Mouse (Mus musculus) lung, postnatal 0 days (tissue): ENCODE data around the gene Rpl13a. TPM values are rescaled to one million over a fixed set of nuclear protein-coding genes. Genes with fewer than 3 reads are reported as not detected.
"Not testable (repeated sequence)": the region's sequence is repeated elsewhere in the genome, so short reads cannot be mapped to it uniquely, and the experiment has no call there.

Experiments
- ATAC-seq: fragments of 200-750 bp; cut with Nextera tagmentation; 2 replicates; pipeline ENCODE4 v1.8.0; 2017; ENCODE audit warnings: moderate library complexity
- DNase-seq: peaks from one replicate; pipeline ENCODE4 v3.0.0-alpha.2; 2016; ENCODE audit warnings: low spot score
- H3K27ac ChIP-seq: fragments of 300-500 bp; sonication (generic); 2 replicates; pipeline ENCODE4 v1.5.1; 2014; ENCODE audit warnings: antibody characterized with exemption, mild to moderate bottlenecking, low read length, mixed read lengths
- H3K27me3 ChIP-seq: fragments of 300-500 bp; sonication (generic); replicated peaks from 2 replicates; pipeline ENCODE4 v1.6.1; 2014; ENCODE audit warnings: low read length, mixed read lengths; ENCODE audit not compliant: insufficient read depth
- H3K36me3 ChIP-seq: fragments of 300-500 bp; sonication (generic); 2 replicates; pipeline ENCODE4 v1.6.1; 2014; ENCODE audit warnings: low read length, mixed read lengths; ENCODE audit not compliant: insufficient read depth
- H3K4me1 ChIP-seq: fragments of 300-500 bp; sonication (generic); 2 replicates; pipeline ENCODE4 v1.6.1; 2014; ENCODE audit warnings: antibody characterized with exemption, low read depth, low read length, mixed read lengths; ENCODE audit not compliant: insufficient read depth
- H3K4me2 ChIP-seq: fragments of 300-500 bp; sonication (generic); replicated peaks from 2 replicates; pipeline ENCODE4 v1.6.1; 2014; ENCODE audit warnings: low read depth, mild to moderate bottlenecking, low read length, moderate library complexity, mixed read lengths
- H3K4me3 ChIP-seq: fragments of 300-500 bp; sonication (generic); 2 replicates; pipeline ENCODE4 v1.5.1; 2014; ENCODE audit warnings: low read depth, low read length
- H3K9ac ChIP-seq: fragments of 300-500 bp; sonication (generic); replicated peaks from 2 replicates; pipeline ENCODE4 v1.6.1; 2014; ENCODE audit warnings: low read depth, mild to moderate bottlenecking
- H3K9me3 ChIP-seq: fragments of 300-500 bp; sonication (generic); 2 replicates; pipeline ENCODE4 v1.6.1; 2016; ENCODE audit warnings: low read length, mixed read lengths
- CTCF ChIP-seq: IDR thresholded peaks from 2 replicates; pipeline ENCODE4 v1.5.1; 2016; ENCODE audit warnings: antibody characterized with exemption, mild to moderate bottlenecking
- EP300 ChIP-seq: IDR thresholded peaks from 2 replicates; pipeline ENCODE4 v1.6.1; 2016; ENCODE audit warnings: antibody characterized with exemption, mild to moderate bottlenecking, control low read depth
- WGBS: fragments of 180-500 bp; shearing (Covaris S2); extraction: QIAGEN DNeasy Blood & Tissue Kit; methylation state at CpG from one replicate; pipeline ENCODE4 v1.1.7; 2014; 5-methylcytosine and 5-hydroxymethylcytosine counted together
- polyA plus RNA-seq: library from polyadenylated mRNA; unstranded; fragments of >200 nt; fragmentation: Nextera tagmentation; extraction: Ambion mirVana; gene quantifications from 2 replicates; pipeline ENCODE4 v1.2.1, GENCODE M21; 2015

Rpl13a gene
- 1,107 and 1,148 TPM in 2 replicates for polyA plus RNA-seq

DNA sequence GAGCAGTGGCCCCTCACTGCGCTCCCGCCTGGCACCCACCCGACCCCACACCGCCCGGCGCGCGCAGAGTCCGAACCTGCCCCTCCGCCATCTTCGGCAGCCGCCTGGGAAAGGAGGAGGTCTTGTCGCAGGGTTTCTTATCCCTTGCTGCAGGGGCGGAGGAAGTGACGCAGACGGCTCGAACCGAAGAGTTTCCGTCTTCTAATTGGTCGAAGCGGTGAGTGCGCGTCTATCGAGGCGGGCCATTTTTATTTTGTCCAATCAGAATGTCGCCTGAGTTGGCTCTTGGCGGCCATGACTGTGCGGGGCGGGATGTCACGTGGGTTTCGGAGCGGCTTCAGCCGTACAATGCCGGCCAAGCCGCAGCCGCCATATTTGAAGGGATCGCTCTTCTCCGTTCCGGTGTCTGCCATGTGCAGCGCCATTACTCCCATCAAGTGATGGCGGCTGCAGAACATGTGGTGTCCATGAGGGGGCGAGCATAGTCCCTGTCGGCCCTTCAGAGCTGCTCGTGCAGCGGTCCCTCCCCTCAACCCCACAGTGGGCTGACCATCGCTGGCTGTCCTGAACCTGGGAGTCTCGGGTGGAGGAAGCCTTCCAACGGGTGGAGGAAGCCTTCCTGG lies at the start of gene Rpl13a:
Gene Rpl13a (minus strand): TSS at position 138 of the 623 bp plus-strand sequence.
- DNase-seq: peak; percentile 99
- TF ChIP-seq EP300: peak; percentile 57
- peak; percentile 92 for TF ChIP-seq CTCF
- WGBS: under 1% methylated on average over 48 of the region's 48 CpGs
- H3K4me1 ChIP-seq: peaks cover 8% of the 10 kb centered on the region; the same call in 1 of the 2 replicates
- peak within 1 kb of the TSS; percentile 92 for H3K9ac ChIP-seq
- H3K9me3 ChIP-seq: no peaks in the 10 kb centered on the region
- peak within 1 kb of the TSS; percentile 77 for H3K27ac ChIP-seq
- peak; percentile 92 for ATAC-seq
- 0 out of 2 replicates have a peak, but pooled peaks cover 17% of the 10 kb centered on the region for H3K36me3 ChIP-seq
- H3K4me2 ChIP-seq: peak within 1 kb of the TSS; percentile 71
- no peaks in the 10 kb centered on the region for H3K27me3 ChIP-seq
- peak within 1 kb of the TSS; percentile 81 for H3K4me3 ChIP-seq

- H3K4me3 ChIP-seq: 0 out of 2 replicates have a peak overlapping the region, but pooled peaks have one; percentile 2
- 3% methylated on average over 27 of the region's 31 CpGs for WGBS
These were observed 47.8 kb upstream of the Rpl13a start for GRCm38 (mm10) chr7:45176356-45176755.

DNA sequence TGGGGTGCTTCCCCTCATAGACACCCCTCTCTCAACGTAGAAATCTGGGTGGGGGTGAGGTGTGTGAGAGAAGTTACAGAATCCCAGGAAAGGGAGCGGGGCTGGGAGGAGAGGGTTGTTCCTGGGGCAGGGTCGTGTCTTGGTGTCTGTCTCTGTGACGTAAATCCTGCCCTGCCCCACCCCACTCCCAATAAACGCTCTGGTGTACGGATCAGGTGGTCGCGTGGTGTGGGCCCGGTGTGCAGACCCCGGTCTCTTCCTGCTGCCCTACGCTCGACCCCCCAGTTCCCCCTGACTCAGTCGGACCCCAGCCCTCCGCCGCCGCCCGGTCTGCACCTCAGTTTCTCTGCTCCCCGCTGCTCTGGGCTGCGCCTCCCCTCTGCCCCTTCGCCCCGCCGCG lies 47.4 kb upstream of the Rpl13a start:
- no peaks in the 10 kb centered on the region for H3K36me3 ChIP-seq
- H3K9me3 ChIP-seq: no peaks in the 10 kb centered on the region
- no peak for ATAC-seq
- H3K4me1 ChIP-seq: no peaks in the 10 kb centered on the region
- no peak for DNase-seq
- no peak overlapping the region for H3K9ac ChIP-seq
- H3K4me2 ChIP-seq: no peak overlapping the region
- no peak for TF ChIP-seq EP300
- TF ChIP-seq CTCF: no peak
- no peak overlapping the region for H3K27ac ChIP-seq
- peaks cover 58% of the 10 kb centered on the region for H3K27me3 ChIP-seq
- 0 out of 2 replicates have a peak overlapping the region, but pooled peaks have one; percentile 2 for H3K4me3 ChIP-seq
- 5% methylated on average over 22 of the region's 23 CpGs for WGBS

More at GRCm38 (mm10) chr7:45176356-45176755, 47.8 kb upstream of the Rpl13a start:
- Histone ChIP-seq H3K4me1 (no peaks in the 10 kb centered on the region), H3K36me3 (no peaks in the 10 kb centered on the region), H3K4me2 (no peak overlapping the region), H3K9me3 (no peaks in the 10 kb centered on the region), H3K9ac (no peak overlapping the region), H3K27ac (no peak overlapping the region), H3K27me3 (peaks cover 63% of the 10 kb centered on the region)
- TF ChIP-seq CTCF: no peak
- TF ChIP-seq EP300: no peak
- ATAC-seq (no peak), DNase-seq (no peak)

GRCm38 (mm10) chr7:45175398-45175797 lies 46.8 kb upstream of the Rpl13a start:
- H3K9ac ChIP-seq: no peak overlapping the region
- no peaks in the 10 kb centered on the region for H3K4me1 ChIP-seq
- H3K4me2 ChIP-seq: no peak overlapping the region
- H3K4me3 ChIP-seq: no peak overlapping the region
- no peak for TF ChIP-seq CTCF
- no peak for TF ChIP-seq EP300
- H3K27ac ChIP-seq: no peak overlapping the region
- peaks cover 55% of the 10 kb centered on the region for H3K27me3 ChIP-seq
- no peak for DNase-seq
- WGBS: 4% methylated on average over 13 of the region's 13 CpGs
- no peaks in the 10 kb centered on the region for H3K36me3 ChIP-seq
- no peaks in the 10 kb centered on the region; the same call in 1 of the 2 replicates for H3K9me3 ChIP-seq
- no peak for ATAC-seq

DNA sequence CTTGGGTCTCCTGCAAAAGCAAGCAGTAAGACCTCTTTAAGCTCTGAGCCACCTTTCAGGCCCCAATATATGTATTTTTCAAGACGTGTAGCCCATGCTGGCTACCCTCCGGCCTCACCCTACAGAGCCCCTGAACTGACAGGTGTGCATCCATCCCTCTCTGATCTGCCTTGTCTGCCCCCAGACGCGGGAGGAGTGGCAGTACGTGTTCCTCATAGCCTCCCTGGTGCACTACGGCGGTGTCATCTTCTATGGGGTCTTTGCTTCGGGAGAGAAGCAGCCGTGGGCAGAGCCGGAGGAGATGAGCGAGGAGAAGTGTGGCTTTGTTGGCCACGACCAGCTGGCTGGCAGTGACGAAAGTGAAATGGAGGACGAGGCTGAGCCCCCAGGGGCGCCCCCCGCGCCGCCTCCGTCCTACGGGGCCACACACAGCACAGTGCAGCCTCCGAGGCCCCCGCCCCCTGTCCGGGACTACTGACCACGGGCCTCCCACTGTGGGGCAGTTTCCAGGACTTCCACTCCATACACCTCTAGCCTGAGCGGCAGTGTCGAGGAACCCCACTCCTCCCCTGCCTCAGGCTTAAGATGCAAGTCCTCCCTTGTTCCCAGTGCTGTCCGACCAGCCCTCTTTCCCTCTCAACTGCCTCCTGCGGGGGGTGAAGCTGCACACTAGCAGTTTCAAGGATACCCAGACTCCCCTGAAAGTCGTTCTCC lies 46.2 kb upstream of the Rpl13a start:
- peaks cover 55% of the 10 kb centered on the region for H3K27me3 ChIP-seq
- 6% methylated on average over 26 of the region's 29 CpGs for WGBS
- no peak overlapping the region for H3K9ac ChIP-seq
- no peak for TF ChIP-seq CTCF
- no peak for TF ChIP-seq EP300
- no peaks in the 10 kb centered on the region; the same call in 1 of the 2 replicates for H3K9me3 ChIP-seq
- H3K4me3 ChIP-seq: no peak overlapping the region
- DNase-seq (no peak), ATAC-seq (peak; percentile 12; the same call in 1 of the 2 replicates)
- no peak overlapping the region for H3K27ac ChIP-seq
- no peak overlapping the region for H3K4me2 ChIP-seq
- no peaks in the 10 kb centered on the region for H3K4me1 ChIP-seq
- H3K36me3 ChIP-seq: no peaks in the 10 kb centered on the region

GRCm38 (mm10) chr7:45173772-45174171 lies 45.2 kb upstream of the Rpl13a start:
- not testable (repeated sequence) for H3K4me3 ChIP-seq, H3K9me3 ChIP-seq, H3K36me3 ChIP-seq, H3K27ac ChIP-seq, H3K9ac ChIP-seq, ATAC-seq, H3K4me1 ChIP-seq, H3K4me2 ChIP-seq
- peak; percentile 65 for TF ChIP-seq CTCF
- peak; percentile 41 for DNase-seq
- WGBS: 56% methylated on average over 1 of the region's 1 CpGs
- H3K27me3 ChIP-seq: peaks cover 55% of the 10 kb centered on the region
